Mouse (Mus musculus): Measurements from ENCODE around the gene Syt5.

GRCm38 (mm10) chr7:4532005-4532729 lies 15.2 kb downstream of the Syt5 start, which contains the start of gene Dnaaf3:
- no peak for TF ChIP-seq POLR2A (IDR thresholded peaks at IDR 0.05; ENCODE audit: insufficient read depth, low read depth, low read length)
- no peak for TF ChIP-seq EP300 (IDR thresholded peaks at IDR 0.05; ENCODE audit: insufficient read depth, low read depth, low read length)
- TF ChIP-seq CTCF (IDR thresholded peaks at IDR 0.05) = no peak

Measured in heart, adult 2 months (tissue).